Mouse (Mus musculus) bone marrow, adult 2 months (tissue): ENCODE results near the gene Ptpru. TPM values are rescaled to one million over a fixed set of nuclear protein-coding genes. Genes with fewer than 3 reads are reported as not detected.
"Not testable (repeated sequence)": the region's sequence is repeated elsewhere in the genome, so short reads cannot be mapped to it uniquely, and the experiment has no call there.

ENCODE experiments used
- H3K27ac ChIP-seq: fragments of 200-500 bp; 2 replicates; pipeline ENCODE4 v1.5.1; 2012; ENCODE audit warnings: low read depth, mild to moderate bottlenecking, control low read depth, inconsistent platforms, low read length; ENCODE audit not compliant: control insufficient read depth, poor library complexity, insufficient read depth
- H3K4me1 ChIP-seq: fragments of 200-500 bp; 2 replicates; pipeline ENCODE4 v1.6.1; 2011; ENCODE audit warnings: low read length; ENCODE audit not compliant: control insufficient read depth, insufficient read depth
- H3K4me3 ChIP-seq: fragments of 200-500 bp; replicated peaks from 2 replicates; pipeline ENCODE3; 2011; ENCODE audit warnings: mild to moderate bottlenecking, low read depth, low read length, control low read depth; ENCODE audit not compliant: control insufficient read depth
- CTCF ChIP-seq: fragments of 200-500 bp; IDR thresholded peaks from 2 replicates; pipeline ENCODE4 v1.5.1; 2011; ENCODE audit warnings: low read length, control low read depth; ENCODE audit not compliant: control insufficient read depth, insufficient read depth
- POLR2A ChIP-seq: fragments of 200-500 bp; IDR thresholded peaks from 2 replicates; pipeline ENCODE4 v1.6.1; 2011; ENCODE audit warnings: low read depth, mild to moderate bottlenecking, control low read depth, low read length, borderline replicate concordance; ENCODE audit not compliant: control insufficient read depth
- WGBS: fragments of 180-500 bp; shearing (Covaris S2); methylation state at CpG from one replicate; pipeline ENCODE4 v1.1.7; 2018; 5-methylcytosine and 5-hydroxymethylcytosine counted together
- polyA plus RNA-seq: library from polyadenylated mRNA; stranded (reverse); fragments of >200 nt; gene quantifications from 2 replicates; pipeline ENCODE4 v1.2.4, GENCODE M21; 2011; ENCODE audit warnings: low replicate concordance; ENCODE audit not compliant: missing spikeins, insufficient read depth, insufficient read length

Gene Ptpru
- polyA plus RNA-seq, 1 experiment, result 15.1 TPM

DNA sequence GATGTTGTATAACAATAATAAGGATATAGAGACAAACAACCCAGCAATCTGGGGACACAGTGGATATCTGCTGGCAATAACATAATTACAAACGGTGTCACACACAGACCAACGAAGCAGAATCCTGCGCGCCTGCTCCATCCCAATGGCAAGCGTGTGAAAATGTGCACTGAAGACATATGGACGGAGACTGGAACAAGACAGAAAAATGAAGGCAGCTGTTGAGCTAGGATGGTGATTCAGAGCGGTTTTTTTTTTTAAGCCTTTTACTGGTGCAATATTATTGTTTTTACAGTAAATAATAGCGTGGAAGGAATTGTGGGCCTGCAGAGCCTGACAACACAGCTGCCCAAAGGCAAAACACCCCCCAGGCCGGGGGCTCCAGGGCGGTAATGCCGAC lies 25.6 kb downstream of the Ptpru start:
- no peaks in the 10 kb centered on the region for H3K4me1 ChIP-seq
- TF ChIP-seq CTCF (no peak), POLR2A (no peak)
- H3K4me3 ChIP-seq, result no peak overlapping the region
- 86% methylated on average over 11 of the region's 11 CpGs for WGBS
- no peak overlapping the region for H3K27ac ChIP-seq

DNA sequence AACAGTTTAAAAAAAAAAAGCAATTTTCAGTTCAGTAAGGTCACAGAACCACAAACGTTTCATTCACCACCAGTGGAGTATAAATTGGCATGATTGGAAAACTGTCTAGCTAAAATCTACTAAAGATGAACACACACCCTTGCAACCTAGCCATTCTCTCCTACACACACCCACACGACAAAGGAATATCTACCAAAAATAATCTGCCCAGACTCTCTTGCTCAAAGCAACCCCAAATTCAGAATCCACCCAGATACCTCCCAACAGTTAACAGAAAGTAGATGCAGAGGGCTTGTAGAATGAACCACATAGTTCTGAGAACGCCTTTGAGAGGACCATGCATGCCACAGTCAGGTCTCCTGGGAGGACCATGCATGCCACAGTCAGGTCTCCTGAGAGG lies 32.8 kb downstream of the Ptpru start:
- Histone ChIP-seq H3K4me1 (peaks cover 2% of the 10 kb centered on the region; the same call in 1 of the 2 replicates), H3K4me3 (no peak overlapping the region), H3K27ac (no peak overlapping the region)
- WGBS, result 51% methylated on average over 3 of the region's 3 CpGs
- TF ChIP-seq CTCF (no peak), POLR2A (no peak)

DNA sequence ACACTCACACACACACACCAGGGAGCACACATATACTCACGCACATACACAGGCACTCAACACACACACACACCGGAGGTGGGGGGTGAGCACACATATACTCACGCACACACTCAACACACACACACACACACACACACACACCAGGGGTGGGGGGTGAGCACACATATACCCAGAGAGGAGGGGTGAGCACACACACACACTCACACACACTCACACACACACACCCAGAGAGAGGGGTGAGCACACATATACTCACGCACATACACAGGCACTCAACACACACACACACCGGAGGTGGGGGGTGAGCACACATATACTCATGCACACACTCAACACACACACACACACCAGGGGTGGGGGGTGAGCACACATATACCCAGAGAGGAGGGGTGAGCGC lies 33.4 kb downstream of the Ptpru start:
- not testable (repeated sequence) for H3K4me1 ChIP-seq, H3K27ac ChIP-seq, H3K4me3 ChIP-seq
- WGBS, result 93% methylated on average over 5 of the region's 6 CpGs

DNA sequence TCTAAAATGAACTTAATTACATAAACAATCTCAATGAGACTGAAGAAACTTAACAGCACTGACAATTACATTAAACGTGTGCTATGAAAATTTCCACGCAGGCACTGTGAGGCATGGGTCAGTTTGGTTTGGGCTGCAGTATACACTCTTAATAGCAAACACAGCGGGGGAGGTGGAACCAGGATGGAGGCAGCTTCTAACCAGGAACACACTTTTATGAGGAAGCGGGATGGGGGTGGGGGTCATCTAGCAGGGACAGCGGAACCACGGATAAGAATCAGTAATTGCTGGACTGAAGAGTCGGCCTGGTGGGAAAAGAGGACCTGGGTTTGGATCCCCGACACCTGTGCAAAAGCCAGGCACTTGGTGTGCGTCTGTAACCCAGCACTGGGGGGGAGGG lies 34.2 kb downstream of the Ptpru start:
- Histone ChIP-seq H3K4me3 (no peak overlapping the region), H3K27ac (no peak overlapping the region), H3K4me1 (peaks cover 2% of the 10 kb centered on the region; the same call in 1 of the 2 replicates)
- 81% methylated on average over 9 of the region's 9 CpGs for WGBS
- TF ChIP-seq POLR2A, result no peak
- TF ChIP-seq CTCF, result no peak

DNA sequence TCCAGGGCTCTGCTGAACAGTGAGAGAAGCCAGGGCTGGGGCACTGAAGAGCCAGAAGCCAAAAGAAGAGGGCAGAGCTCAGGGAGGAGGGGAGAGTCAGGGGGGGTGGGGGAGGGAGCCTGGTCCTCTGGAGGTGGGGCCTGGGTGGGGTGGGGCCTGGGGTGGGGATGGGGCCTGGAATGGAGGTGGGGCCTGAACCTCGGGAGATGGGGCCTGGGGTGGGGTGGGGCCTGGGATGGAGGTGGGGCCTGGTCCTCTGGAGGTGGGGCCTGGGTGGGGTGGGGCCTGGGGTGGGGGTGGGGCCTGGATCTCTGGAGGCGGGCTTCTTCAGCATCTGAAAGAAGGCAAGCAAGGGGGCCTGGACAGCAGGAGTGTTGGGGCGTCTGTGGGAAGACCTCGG lies 39.1 kb downstream of the Ptpru start:
- no peak overlapping the region for H3K4me3 ChIP-seq
- TF ChIP-seq POLR2A, result no peak
- no peak for TF ChIP-seq CTCF
- 59% methylated on average over 4 of the region's 4 CpGs for WGBS
- H3K27ac ChIP-seq, result no peak overlapping the region
- no peaks in the 10 kb centered on the region for H3K4me1 ChIP-seq

DNA sequence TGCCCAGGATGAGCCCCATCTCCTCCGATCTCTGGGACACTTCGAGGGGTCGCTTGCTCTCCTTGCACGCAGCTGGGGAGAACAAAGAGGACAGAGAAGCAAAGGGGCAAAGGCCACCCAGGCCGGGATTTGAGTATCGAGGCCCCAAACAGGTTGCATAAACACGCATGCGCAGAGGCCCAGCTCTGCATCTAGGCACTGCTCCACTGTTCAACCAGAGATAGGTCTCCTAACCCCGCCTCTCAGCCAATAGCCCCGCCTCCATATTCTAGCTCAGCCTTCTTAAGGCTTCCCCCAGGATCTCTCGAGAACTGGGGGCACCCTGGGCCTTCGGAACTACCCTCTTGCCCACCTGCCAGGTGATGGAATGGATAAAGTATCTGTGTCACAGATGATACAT lies 40.2 kb downstream of the Ptpru start:
- TF ChIP-seq CTCF (no peak), POLR2A (no peak)
- no peak overlapping the region for H3K4me3 ChIP-seq

DNA sequence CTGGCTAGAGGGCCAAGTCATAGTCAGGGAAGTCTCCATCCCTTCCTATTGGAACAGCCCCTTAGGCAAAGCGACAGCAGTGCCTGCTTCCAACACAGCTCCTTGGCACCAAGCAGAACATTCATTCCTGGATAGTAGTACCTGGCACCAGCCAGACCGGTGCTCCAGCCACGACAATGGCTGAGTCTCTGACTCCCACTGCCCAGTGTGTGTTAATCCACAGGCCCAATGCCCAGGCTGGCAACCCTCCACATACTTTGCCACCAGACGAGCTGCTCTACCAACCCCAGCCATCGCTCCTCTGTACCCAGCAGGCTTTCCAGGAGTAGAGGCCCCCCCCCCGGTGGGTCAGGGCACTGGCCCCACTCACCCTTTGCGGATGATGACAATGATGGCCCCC lies 40.6 kb downstream of the Ptpru start:
- Histone ChIP-seq H3K4me3 (no peak overlapping the region), H3K4me1 (no peaks in the 10 kb centered on the region), H3K27ac (no peak overlapping the region)
- WGBS, result 76% methylated on average over 7 of the region's 7 CpGs
- TF ChIP-seq CTCF (no peak), POLR2A (no peak)

More for the DNA sequence above, 40.2 kb downstream of the Ptpru start:
- no peaks in the 10 kb centered on the region for H3K4me1 ChIP-seq
- no peak overlapping the region for H3K27ac ChIP-seq
- WGBS, result 81% methylated on average over 12 of the region's 12 CpGs

DNA sequence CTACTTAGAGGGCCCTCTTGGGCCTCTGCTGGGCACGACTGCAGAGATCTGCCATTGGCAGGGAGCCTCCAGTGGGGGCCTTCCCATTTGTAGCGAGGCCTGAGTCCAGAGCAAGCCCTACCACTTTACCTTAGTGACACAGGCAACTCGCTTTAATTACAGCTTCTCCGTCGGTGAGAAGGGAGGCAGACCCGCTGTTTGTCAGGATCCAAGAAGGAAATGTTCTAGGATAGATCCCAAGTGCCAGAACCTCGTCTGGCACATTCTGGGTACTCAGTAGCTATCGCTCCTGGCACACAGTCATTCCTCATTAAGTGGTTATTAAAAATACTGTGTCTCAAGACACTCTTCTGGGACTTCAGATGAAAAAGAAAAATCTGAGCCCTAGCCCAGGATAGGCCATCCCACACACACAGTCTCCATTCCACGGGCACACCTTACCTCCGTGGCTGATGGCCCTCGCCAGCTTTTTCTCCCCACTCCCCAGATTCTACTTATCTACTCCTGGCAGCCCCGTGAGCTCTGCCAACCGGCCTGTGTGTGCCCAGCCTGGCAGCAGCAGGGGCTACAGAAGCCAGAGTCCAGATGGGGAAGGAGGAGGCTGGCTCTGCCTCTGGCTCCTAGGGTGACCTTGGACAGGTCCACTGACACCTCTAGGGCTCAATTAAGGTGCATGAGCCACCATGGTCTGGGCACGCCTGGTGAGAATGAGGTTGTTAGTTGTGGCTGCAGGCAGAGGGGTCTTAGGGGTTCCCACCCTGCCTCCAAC lies 41.6 kb downstream of the Ptpru start:
- no peak overlapping the region for H3K27ac ChIP-seq
- WGBS, result 77% methylated on average over 14 of the region's 14 CpGs
- no peak for TF ChIP-seq CTCF
- TF ChIP-seq POLR2A, result no peak
- no peaks in the 10 kb centered on the region for H3K4me1 ChIP-seq
- no peak overlapping the region for H3K4me3 ChIP-seq

DNA sequence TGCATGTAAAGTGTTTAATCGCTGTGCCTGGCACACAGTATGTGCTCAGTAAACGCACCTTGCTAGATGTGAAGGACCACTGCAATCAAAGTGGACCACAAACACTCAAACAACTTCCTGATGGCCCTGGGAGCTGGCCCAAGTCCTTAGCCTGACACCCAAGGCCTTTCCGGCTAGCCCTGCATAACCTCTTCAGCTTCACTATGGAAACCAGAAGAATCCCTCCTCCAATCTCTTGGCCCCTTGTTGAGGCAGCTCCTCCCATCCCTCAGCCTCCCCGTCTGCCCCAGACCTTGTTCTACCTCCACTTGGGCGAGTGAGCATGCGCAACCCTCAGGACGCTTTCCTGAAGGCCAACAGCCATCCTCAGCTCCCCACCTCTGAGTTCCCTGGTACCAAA lies 51.3 kb downstream of the Ptpru start:
- Histone ChIP-seq H3K4me3 (no peak overlapping the region), H3K4me1 (no peaks in the 10 kb centered on the region), H3K27ac (no peak overlapping the region)
- TF ChIP-seq CTCF (no peak), POLR2A (no peak)
- WGBS, result 76% methylated on average over 7 of the region's 7 CpGs
